In genomic region chr9:56900571-56900970, GRCm38 (mm10) we compare ENCODE assay signal across 14 mouse cellular contexts. TPM values are rescaled to one million over a fixed set of nuclear protein-coding genes. Genes with fewer than 3 reads are reported as not detected.
DNase-seq lines count a peak whose midpoint lies in the region; ATAC-seq and TF ChIP-seq lines count a peak whose summit lies in the region.
"Had no signal": no experiment of that assay in that cellular context is flagged by ENCODE, and none has a peak within 500 bp of the region (broad histone marks: within the 10 kb centered on the region; RNA-seq: fewer than 3 reads in every experiment).

No protein-coding gene starts in this region.

- no peak overlapping the region for H3K4me3 ChIP-seq in layer of hippocampus, adult 2 months
- no peak overlapping the region for H3K4me3 ChIP-seq in heart, postnatal 0 days (ENCODE audit: low read depth, low read length)
- H3K4me3 ChIP-seq: megakaryocyte, embryonic 14.5 days had no signal

- H3K27me3 ChIP-seq in heart, postnatal 0 days (ENCODE audit: control insufficient read depth, insufficient read depth, low read length), result no peaks in the 10 kb centered on the region

- ATAC-seq in heart, postnatal 0 days (ENCODE audit: insufficient read depth, low read depth), result peak; percentile 32; the same call in 1 of the 2 replicates
- ATAC-seq in frontal cortex, adult (ENCODE audit: low TSS enrichment), result no peak
- ATAC-seq: inflammation-experienced regulatory T-cells, adult 6 months had no signal

- TF ChIP-seq CTCF in layer of hippocampus, adult 2 months (conservative IDR thresholded peaks at IDR 0.05), result no peak
- no peak for TF ChIP-seq CTCF in heart, postnatal 0 days (IDR thresholded peaks at IDR 0.05; ENCODE audit: low read depth)

- no peak overlapping the region for H3K4me2 ChIP-seq in heart, postnatal 0 days (ENCODE audit: low read depth, low read length)

- peak overlapping the region; percentile 82 for H3K27ac ChIP-seq in layer of hippocampus, adult 2 months
- no peak overlapping the region for H3K27ac ChIP-seq in heart, postnatal 0 days (ENCODE audit: low read depth)

- 0 out of 2 replicates have a peak, but pooled peaks cover 14% of the 10 kb centered on the region for H3K36me3 ChIP-seq in heart, postnatal 0 days (replicated peaks; ENCODE audit: control insufficient read depth, insufficient read depth, low read length)

- no peaks in the 10 kb centered on the region for H3K9me3 ChIP-seq in heart, postnatal 0 days (replicated peaks; ENCODE audit: control insufficient read depth, low read length)
- H3K9me3 ChIP-seq: megakaryocyte, embryonic 14.5 days had no signal

- H3K4me1 ChIP-seq in heart, postnatal 0 days (ENCODE audit: control insufficient read depth, insufficient read depth), result 0 out of 2 replicates have a peak, but pooled peaks cover 4% of the 10 kb centered on the region

- 19% methylated on average over 9 of the region's 9 CpGs for WGBS in heart, postnatal 0 days

- H3K9ac ChIP-seq in heart, postnatal 0 days (replicated peaks; ENCODE audit: low read depth, low read length), result no peak overlapping the region

- DNase-seq in heart, adult 8-10 months (ENCODE audit: low spot score), result peak; percentile 32
- DNase-seq in heart, postnatal 14 days, result no peak
- DNase-seq in layer of hippocampus, adult 2 months (ENCODE audit: low spot score in 2 of 2), result no peak
- DNase-seq in layer of hippocampus, adult 18-20 months (ENCODE audit: low spot score in 2 of 2), result no peak
- peak; percentile 59 for DNase-seq in 416B (ENCODE audit: low read depth)
- peak; percentile 49 for DNase-seq in heart, postnatal 0 days (ENCODE audit: low spot score)
- DNase-seq in right cerebral cortex, postnatal 36 days (ENCODE audit: low spot score in 2 of 2), result no peak
- DNase-seq: adrenal gland, postnatal 25 days; cerebellum, adult 8-10 months had no signal

- intact Hi-C loops in heart, postnatal 14 days (cut with DNase I), result no loop called here

- no peak for TF ChIP-seq EP300 in heart, postnatal 0 days (IDR thresholded peaks at IDR 0.05; ENCODE audit: low read depth)

RNA-seq across cellular contexts. Expression of gene Snx33, which starts 27.6 kb away (rescaled TPM):
- total RNA-seq in heart, adult 8-10 months (2022), result 10 to 100 TPM in 1 of 4 experiments, 1 to 10 TPM in 3; 7.3 to 10.3 (median 8.4) TPM
- total RNA-seq in heart, postnatal 14 days (2021), result 10 to 100 TPM in 1 of 2 experiments, 1 to 10 TPM in 1; 9.9 to 11.7 TPM
- total RNA-seq in layer of hippocampus, adult 2 months (2021), result 1 to 10 TPM; 7.2 to 8.9 TPM
- 1 to 10 TPM; 8.5 to 9.3 TPM for total RNA-seq in layer of hippocampus, adult 18-20 months (2021)
- total RNA-seq in heart, postnatal 0 days (2014; rRNA removed; ENCODE audit: low replicate concordance), result 11.4 and 13.5 TPM in 2 replicates
- polyA plus RNA-seq in heart, postnatal 0 days (2015; fragmentation: Nextera tagmentation; extraction: Ambion mirVana), result 4.4 and 5.2 TPM in 2 replicates

RNA-seq across cellular contexts. Expression of gene Cspg4, which starts 35.7 kb away (rescaled TPM):
- 10 to 100 TPM in 3 of 4 experiments, 1 to 10 TPM in 1; 9.4 to 14.7 (median 10.7) TPM for total RNA-seq in heart, adult 8-10 months (2022)
- total RNA-seq in heart, postnatal 14 days (2021), result 10 to 100 TPM; 26.1 to 28.4 TPM
- 10 to 100 TPM; 17.4 to 18.4 TPM for total RNA-seq in layer of hippocampus, adult 2 months (2021)
- 10 to 100 TPM; 13.8 to 17.0 TPM for total RNA-seq in layer of hippocampus, adult 18-20 months (2021)
- total RNA-seq in heart, postnatal 0 days (2014; rRNA removed; ENCODE audit: low replicate concordance), result 62.4 and 93.5 TPM in 2 replicates
- 14.4 and 17.4 TPM in 2 replicates for polyA plus RNA-seq in heart, postnatal 0 days (2015; fragmentation: Nextera tagmentation; extraction: Ambion mirVana)
- polyA plus RNA-seq: inflammation-experienced regulatory T-cells, adult 6 months had no signal

RNA-seq across cellular contexts. Expression of gene Odf3l1, which starts 36.1 kb away (rescaled TPM):
- total RNA-seq in heart, adult 8-10 months (2022), result not detected
- total RNA-seq in heart, postnatal 14 days (2021), result not detected
- total RNA-seq in layer of hippocampus, adult 2 months (2021), result not detected
- not detected for total RNA-seq in layer of hippocampus, adult 18-20 months (2021)
- total RNA-seq in heart, postnatal 0 days (2014; rRNA removed; ENCODE audit: low replicate concordance), result not detected in 2 replicates
- polyA plus RNA-seq in heart, postnatal 0 days (2015; fragmentation: Nextera tagmentation; extraction: Ambion mirVana), result 0.12 and 0.36 TPM in 2 replicates
- total RNA-seq: left cerebral cortex, postnatal 36 days had no signal
- polyA plus RNA-seq: inflammation-experienced regulatory T-cells, adult 6 months; neural tube, embryonic 11.5 days had no signal

RNA-seq across cellular contexts. Expression of gene Imp3, which starts 36.7 kb away (rescaled TPM):
- 10 to 100 TPM; 58.6 to 70.1 (median 65.8) TPM for total RNA-seq in heart, adult 8-10 months (2022)
- total RNA-seq in heart, postnatal 14 days (2021), result 10 to 100 TPM; 45.6 to 46.6 TPM
- total RNA-seq in layer of hippocampus, adult 2 months (2021), result 10 to 100 TPM; 54.9 to 56.8 TPM
- 10 to 100 TPM; 56.1 to 57.1 TPM for total RNA-seq in layer of hippocampus, adult 18-20 months (2021)
- 178 and 179 TPM in 2 replicates for total RNA-seq in heart, postnatal 0 days (2014; rRNA removed; ENCODE audit: low replicate concordance)
- polyA plus RNA-seq in heart, postnatal 0 days (2015; fragmentation: Nextera tagmentation; extraction: Ambion mirVana), result 58.1 and 63.1 TPM in 2 replicates

RNA-seq across cellular contexts. Expression of gene Snupn, which starts 50.1 kb away (rescaled TPM):
- 10 to 100 TPM in 2 of 4 experiments, 1 to 10 TPM in 2; 9.1 to 11.4 (median 10.3) TPM for total RNA-seq in heart, adult 8-10 months (2022)
- total RNA-seq in heart, postnatal 14 days (2021), result 1 to 10 TPM; 8.9 to 9.9 TPM
- 10 to 100 TPM; 15.2 to 19.1 TPM for total RNA-seq in layer of hippocampus, adult 2 months (2021)
- 10 to 100 TPM; 16.7 to 19.3 TPM for total RNA-seq in layer of hippocampus, adult 18-20 months (2021)
- 2.8 and 9.6 TPM in 2 replicates for total RNA-seq in heart, postnatal 0 days (2014; rRNA removed; ENCODE audit: low replicate concordance)
- 14.9 and 15.8 TPM in 2 replicates for polyA plus RNA-seq in heart, postnatal 0 days (2015; fragmentation: Nextera tagmentation; extraction: Ambion mirVana)

Comparison
In these comparisons a context has a peak if more than half of its experiments do, and no peak if none do; other contexts are left out.
1. DNase-seq: peak in heart, adult 8-10 months (single experiment), 416B (single experiment) and heart, postnatal 0 days (single experiment); none in heart, postnatal 14 days (0 of 2), layer of hippocampus, adult 2 months (0 of 2), layer of hippocampus, adult 18-20 months (0 of 2) and right cerebral cortex, postnatal 36 days (0 of 2).